Comparison of ENCODE assay signal across 8 mouse cellular contexts in the genomic region with DNA sequence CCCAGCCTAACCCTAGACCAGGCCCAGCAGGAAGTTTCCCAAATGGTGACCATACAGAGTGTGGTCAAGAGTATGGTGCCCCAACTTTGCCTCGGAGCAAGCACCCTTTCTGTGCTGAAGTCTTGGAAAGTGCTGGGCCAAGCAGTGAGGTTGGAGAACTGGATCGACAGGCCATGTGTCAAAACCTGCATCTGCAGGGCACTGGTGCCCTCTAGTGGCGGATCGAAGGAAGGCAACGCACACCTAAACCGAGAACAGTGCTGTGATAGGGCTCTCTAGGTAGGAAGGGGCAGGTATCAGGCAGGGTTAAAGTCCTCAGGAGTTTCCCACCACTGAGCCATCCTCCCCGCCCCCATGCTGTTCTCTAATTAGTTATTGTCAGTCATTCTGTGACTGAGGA. TPM values are rescaled to one million over a fixed set of nuclear protein-coding genes. Genes with fewer than 3 reads are reported as not detected.
DNase-seq lines count a peak whose midpoint lies in the region; ATAC-seq and TF ChIP-seq lines count a peak whose summit lies in the region.

No protein-coding gene starts in this region.

- no peak overlapping the region for H3K9ac ChIP-seq in CH12.LX (ENCODE audit: insufficient read depth, low read depth)

- dilution Hi-C loops in CH12.LX (cut with MboI; ENCODE audit: extremely low pct_ligation_motif_present, extremely low pct_unique_long_range_greater_than_20kb, low sequenced_read_pairs), result no loop called here

- peak; percentile 95 for TF ChIP-seq RAD21 in CH12.LX (IDR thresholded peaks at IDR 0.05; ENCODE audit: low read depth, low read length)

- H3K36me3 ChIP-seq in CH12.LX (replicated peaks in 1 of 2; ENCODE audit: control insufficient read depth in 1 of 2, insufficient read depth in 1 of 2, low read length in 1 of 2), result no peaks in the 10 kb centered on the region

- no peak overlapping the region for H3K4me3 ChIP-seq in CH12.LX (replicated peaks in 1 of 3; ENCODE audit: low read depth in 2 of 3, low read length in 2 of 3, poor library complexity in 1 of 3)

- peak; percentile 94 to 95 for TF ChIP-seq CTCF in CH12.LX (conservative IDR thresholded peaks at IDR 0.05 in 1 of 2, IDR thresholded peaks at IDR 0.05 in 1 of 2; ENCODE audit: low read depth in 2 of 2, low read length in 2 of 2)
- peak; percentile 99 for TF ChIP-seq CTCF in brain, embryonic 14.5 days (IDR thresholded peaks at IDR 0.05; ENCODE audit: borderline replicate concordance, extremely low read depth, insufficient read depth, insufficient read length)

- no peaks in the 10 kb centered on the region for H3K4me1 ChIP-seq in CH12.LX (ENCODE audit: control insufficient read depth in 1 of 2, insufficient read depth in 2 of 2)

- peaks cover 55% of the 10 kb centered on the region for H3K27me3 ChIP-seq in CH12.LX (replicated peaks)

- ATAC-seq in erythroblast, adult 5-6 weeks (replicated peaks; ENCODE audit: low FRiP score, poor library complexity, severe bottlenecking), result peak; percentile 79
- peak; percentile 68 to 80 for ATAC-seq in hematopoietic stem cell, adult 5-6 weeks (replicated peaks in 1 of 2; ENCODE audit: insufficient read depth in 1 of 2, low FRiP score in 2 of 2, low TSS enrichment in 1 of 2, low read depth in 1 of 2, poor library complexity in 2 of 2, severe bottlenecking in 2 of 2)

- H3K9me3 ChIP-seq in CH12.LX (replicated peaks; ENCODE audit: low read length), result no peaks in the 10 kb centered on the region

- TF ChIP-seq POLR2A in CH12.LX (IDR thresholded peaks at IDR 0.05; ENCODE audit: low read depth, low read length), result no peak
- TF ChIP-seq POLR2A in brain, embryonic 14.5 days (IDR thresholded peaks at IDR 0.05; ENCODE audit: borderline replicate concordance, extremely low read depth, insufficient read depth, insufficient read length, poor library complexity, severe bottlenecking), result no peak

- H3K4me2 ChIP-seq in CH12.LX (ENCODE audit: insufficient read depth, low read depth, poor library complexity, severe bottlenecking), result no peak overlapping the region

- TF ChIP-seq EP300 in CH12.LX (IDR thresholded peaks at IDR 0.05; ENCODE audit: low read length), result no peak

- H3K27ac ChIP-seq in CH12.LX (ENCODE audit: insufficient read depth, low read depth), result no peak overlapping the region

- H3K79me2 ChIP-seq in CH12.LX (replicated peaks; ENCODE audit: control insufficient read depth, extremely low read depth, insufficient read depth, poor library complexity, severe bottlenecking), result no peaks in the 10 kb centered on the region

- peak; percentile 74 for DNase-seq in CH12.LX (ENCODE audit: extremely low read depth)
- DNase-seq in brain, embryonic 14.5 days (ENCODE audit: low read depth), result peak; percentile 85
- peak; percentile 74 for DNase-seq in layer of hippocampus, adult 11-12 months (ENCODE audit: low spot score)
- DNase-seq in lung, postnatal 10 days, result peak; percentile 76
- DNase-seq in retina, adult 2 months (ENCODE audit: low read depth, low spot score), result peak; percentile 46
- DNase-seq in thymus, postnatal 14 days, result peak; percentile 73

- in situ Hi-C loops in CH12.LX (cut with MboI; ENCODE audit: low pct_ligation_motif_present, low pct_unique_long_range_greater_than_20kb, low sequenced_read_pairs), result no loop called here

TF ChIP-seq in CH12.LX, 34 proteins besides CTCF, POLR2A, EP300 and RAD21:
- 0 out of 2 replicates have a peak, but pooled peaks have one; percentile 6 for TF ChIP-seq BHLHE40 (IDR thresholded peaks at IDR 0.05; ENCODE audit: low read depth, low read length)
- no peak for TF ChIP-seq USF2 (conservative IDR thresholded peaks at IDR 0.05; ENCODE audit: low read depth, low read length)
- TF ChIP-seq SMC3 (IDR thresholded peaks at IDR 0.05; ENCODE audit: low read depth, low read length), result peak; percentile 78
- no peak for TF ChIP-seq KAT2A (IDR thresholded peaks at IDR 0.05; ENCODE audit: insufficient replicate concordance, low read length)
- TF ChIP-seq TBP (conservative IDR thresholded peaks at IDR 0.05; ENCODE audit: low read depth, low read length), result no peak
- TF ChIP-seq MAX (IDR thresholded peaks at IDR 0.05; ENCODE audit: low read length), result peak; percentile 88
- peak; percentile 34; the same call in 1 of the 2 replicates for TF ChIP-seq ZC3H11A (IDR thresholded peaks at IDR 0.05; ENCODE audit: low read depth, low read length)
- TF ChIP-seq UBTF (IDR thresholded peaks at IDR 0.05; ENCODE audit: low read depth, low read length), result no peak
- TF ChIP-seq NELFE (IDR thresholded peaks at IDR 0.05; ENCODE audit: low read depth, low read length), result peak; percentile 35; the same call in 1 of the 2 replicates
- TF ChIP-seq MYC (IDR thresholded peaks at IDR 0.05; ENCODE audit: low read depth, low read length), result peak; percentile 89

RNA-seq across cellular contexts. Expression of gene Prr5, which starts 37.9 kb away (rescaled TPM):
- total RNA-seq in CH12.LX (2012; rRNA removed) (19.7 and 28.5 TPM in 2 replicates), CH12.LX (2014; rRNA removed) (10.4 and 11.6 TPM in 2 replicates)
- polyA plus RNA-seq in CH12.LX (2012; ENCODE audit: insufficient read length, low read depth), result 58.2 and 68.2 TPM in 2 replicates
- polyA plus RNA-seq in brain, embryonic 14.5 days (2012; rRNA removed), result 14.2 and 20.9 TPM in 2 replicates
- 0.84 TPM in 1 of 2 replicates, not detected in the other for total RNA-seq in erythroblast, adult 5-6 weeks (2015; ENCODE audit: low replicate concordance)
- total RNA-seq in erythroblast, adult 5-6 weeks (2017; ENCODE audit: low replicate concordance), result 0.09 TPM in 1 of 2 replicates, not detected in the other
- 7.7 and 10.4 TPM in 2 replicates for total RNA-seq in hematopoietic stem cell, adult 5-6 weeks (2017)
